Mouse (Mus musculus): ENCODE data around the gene Dapk1. TPM values are rescaled to one million over a fixed set of nuclear protein-coding genes. Genes with fewer than 3 reads are reported as not detected.

The Dapk1 gene
- polyA plus RNA-seq, 1 experiment from 2014 or later, result 35.3 TPM

- no peak overlapping the region for H3K4me2 ChIP-seq (replicated peaks)
- DNase-seq (ENCODE audit: low spot score), result no peak
- 51% methylated on average over 6 of the region's 6 CpGs for WGBS
- no peak overlapping the region for H3K9ac ChIP-seq
- ATAC-seq (ENCODE audit: low FRiP score), result no peak
- H3K4me3 ChIP-seq (replicated peaks; ENCODE audit: low read length), result no peak overlapping the region
- no peak overlapping the region for H3K27ac ChIP-seq
- H3K27me3 ChIP-seq (ENCODE audit: control insufficient read depth, insufficient read depth, low read length), result no peaks in the 10 kb centered on the region
- 0 out of 2 replicates have a peak, but pooled peaks cover 6% of the 10 kb centered on the region for H3K4me1 ChIP-seq (replicated peaks; ENCODE audit: control insufficient read depth, insufficient read depth, low read length)
- no peaks in the 10 kb centered on the region; the same call in 1 of the 2 replicates for H3K36me3 ChIP-seq (replicated peaks; ENCODE audit: control insufficient read depth, insufficient read depth)
- H3K9me3 ChIP-seq (ENCODE audit: control insufficient read depth, low read length), result no peaks in the 10 kb centered on the region
These were observed 107.4 kb downstream of the Dapk1 start for GRCm38 (mm10) chr13:60709136-60709535.

DNA sequence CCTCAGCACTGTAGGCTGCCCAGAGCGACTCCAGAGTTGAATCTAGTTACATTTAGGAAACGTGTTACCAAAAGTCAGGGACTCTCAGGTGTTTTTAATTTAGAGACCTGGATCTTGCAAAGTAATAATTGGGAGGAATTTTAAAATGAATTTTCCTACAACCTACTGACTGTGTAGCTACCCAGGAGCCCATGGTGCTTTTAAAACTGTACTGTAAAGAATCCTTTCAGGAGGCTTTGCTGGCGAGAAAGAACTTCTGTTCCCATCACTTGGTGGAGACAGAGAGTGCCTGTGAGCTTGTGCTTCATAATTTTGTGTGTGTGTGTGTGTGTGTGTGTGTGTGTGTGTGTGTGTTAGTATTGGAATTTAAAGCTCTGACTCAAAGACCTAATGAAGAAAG is 109.2 kb downstream of the Dapk1 start:
- ATAC-seq (ENCODE audit: low FRiP score) (no peak), DNase-seq (ENCODE audit: low spot score) (no peak)
- Histone ChIP-seq H3K4me2 (replicated peaks) (no peak overlapping the region), H3K27ac (no peak overlapping the region), H3K9ac (no peak overlapping the region), H3K36me3 (replicated peaks; ENCODE audit: control insufficient read depth, insufficient read depth) (no peaks in the 10 kb centered on the region), H3K4me3 (replicated peaks; ENCODE audit: low read length) (no peak overlapping the region), H3K4me1 (replicated peaks; ENCODE audit: control insufficient read depth, insufficient read depth, low read length) (0 out of 2 replicates have a peak, but pooled peaks cover 6% of the 10 kb centered on the region), H3K27me3 (ENCODE audit: control insufficient read depth, insufficient read depth, low read length) (no peaks in the 10 kb centered on the region), H3K9me3 (ENCODE audit: control insufficient read depth, low read length) (no peaks in the 10 kb centered on the region)
- WGBS, result 75% methylated on average over 3 of the region's 3 CpGs

DNA sequence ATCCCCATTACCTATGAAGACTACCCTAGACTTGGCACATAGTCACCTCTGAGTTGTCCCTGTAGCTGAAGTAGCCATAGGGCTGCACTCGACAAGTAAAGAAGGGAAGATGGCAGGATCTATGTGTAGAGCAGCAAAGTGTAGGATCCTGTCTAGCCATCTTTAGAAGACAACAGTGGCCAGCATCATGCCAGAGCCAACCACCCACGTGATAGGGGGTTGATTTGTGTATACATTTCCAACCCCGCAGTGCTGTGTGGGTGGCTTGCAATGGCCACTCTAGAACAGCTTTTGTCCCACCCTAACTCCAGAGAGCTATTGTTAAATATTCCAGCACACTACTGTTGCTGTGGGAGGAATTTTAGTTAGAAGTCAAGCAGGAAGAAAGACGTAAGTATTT is 111.8 kb downstream of the Dapk1 start:
- DNase-seq (ENCODE audit: low spot score) (no peak), ATAC-seq (ENCODE audit: low FRiP score) (no peak)
- no peaks in the 10 kb centered on the region for H3K27me3 ChIP-seq (ENCODE audit: control insufficient read depth, insufficient read depth, low read length)
- H3K9me3 ChIP-seq (ENCODE audit: control insufficient read depth, low read length), result no peaks in the 10 kb centered on the region
- H3K9ac ChIP-seq, result no peak overlapping the region
- WGBS, result 84% methylated on average over 4 of the region's 4 CpGs
- no peak overlapping the region for H3K4me2 ChIP-seq (replicated peaks)
- no peak overlapping the region for H3K27ac ChIP-seq
- no peak overlapping the region for H3K4me3 ChIP-seq (replicated peaks; ENCODE audit: low read length)
- H3K36me3 ChIP-seq (replicated peaks; ENCODE audit: control insufficient read depth, insufficient read depth), result peaks cover 24% of the 10 kb centered on the region
- H3K4me1 ChIP-seq (replicated peaks; ENCODE audit: control insufficient read depth, insufficient read depth, low read length), result no peaks in the 10 kb centered on the region

DNA sequence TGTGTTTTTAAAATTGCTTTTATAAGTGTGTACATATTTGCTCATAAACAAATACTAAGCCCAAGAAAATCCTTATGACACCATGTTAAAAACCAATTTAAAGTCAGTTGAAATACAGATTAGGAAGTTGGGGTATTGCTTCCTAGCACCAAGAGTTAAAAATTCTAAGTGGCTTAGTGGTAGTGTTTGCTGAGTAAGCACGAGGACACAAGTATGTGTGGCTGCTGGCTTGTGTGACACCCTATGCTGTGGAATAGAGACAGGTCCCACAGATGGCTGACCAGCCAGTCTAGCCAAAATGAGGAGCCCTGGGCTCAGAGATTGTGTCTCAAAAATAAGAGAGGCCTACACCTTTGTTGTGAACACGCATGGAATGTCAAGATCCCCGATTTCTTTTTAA is 114.4 kb downstream of the Dapk1 start:
- Histone ChIP-seq H3K27ac (no peak overlapping the region), H3K9ac (no peak overlapping the region), H3K4me3 (replicated peaks; ENCODE audit: low read length) (no peak overlapping the region), H3K36me3 (replicated peaks; ENCODE audit: control insufficient read depth, insufficient read depth) (peaks cover 47% of the 10 kb centered on the region), H3K4me1 (replicated peaks; ENCODE audit: control insufficient read depth, insufficient read depth, low read length) (no peaks in the 10 kb centered on the region), H3K27me3 (ENCODE audit: control insufficient read depth, insufficient read depth, low read length) (no peaks in the 10 kb centered on the region), H3K4me2 (replicated peaks) (no peak overlapping the region), H3K9me3 (ENCODE audit: control insufficient read depth, low read length) (no peaks in the 10 kb centered on the region)
- no peak for DNase-seq (ENCODE audit: low spot score)
- WGBS, result 76% methylated on average over 3 of the region's 3 CpGs
- ATAC-seq (ENCODE audit: low FRiP score), result no peak

DNA sequence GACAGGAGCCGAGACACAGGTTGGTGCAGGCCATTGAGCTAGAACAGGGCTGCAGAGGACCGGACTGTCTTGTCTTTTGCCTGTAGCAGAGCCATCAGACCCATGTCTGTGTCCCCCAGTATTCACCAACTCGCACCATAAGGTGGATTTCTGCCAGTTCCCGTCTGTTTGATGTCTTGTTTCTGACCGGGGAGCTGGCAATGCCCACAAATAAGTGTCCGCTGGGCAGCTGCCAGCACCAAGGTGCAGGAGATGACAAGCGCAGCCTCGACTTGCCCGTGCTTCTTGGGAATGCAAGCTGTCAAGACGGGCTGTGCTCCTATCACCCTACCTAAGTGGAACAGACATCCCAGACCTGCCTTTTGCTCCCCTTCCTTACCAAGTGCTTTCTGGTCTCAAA is 115.7 kb downstream of the Dapk1 start:
- H3K9me3 ChIP-seq (ENCODE audit: control insufficient read depth, low read length), result no peaks in the 10 kb centered on the region
- DNase-seq (ENCODE audit: low spot score) (no peak), ATAC-seq (ENCODE audit: low FRiP score) (no peak)
- 84% methylated on average over 10 of the region's 10 CpGs for WGBS
- no peak overlapping the region for H3K9ac ChIP-seq
- no peak overlapping the region for H3K4me3 ChIP-seq (replicated peaks; ENCODE audit: low read length)
- H3K36me3 ChIP-seq (replicated peaks; ENCODE audit: control insufficient read depth, insufficient read depth), result peaks cover 58% of the 10 kb centered on the region
- no peak overlapping the region for H3K27ac ChIP-seq
- H3K4me2 ChIP-seq (replicated peaks), result no peak overlapping the region
- H3K4me1 ChIP-seq (replicated peaks; ENCODE audit: control insufficient read depth, insufficient read depth, low read length), result no peaks in the 10 kb centered on the region
- no peaks in the 10 kb centered on the region for H3K27me3 ChIP-seq (ENCODE audit: control insufficient read depth, insufficient read depth, low read length)

DNA sequence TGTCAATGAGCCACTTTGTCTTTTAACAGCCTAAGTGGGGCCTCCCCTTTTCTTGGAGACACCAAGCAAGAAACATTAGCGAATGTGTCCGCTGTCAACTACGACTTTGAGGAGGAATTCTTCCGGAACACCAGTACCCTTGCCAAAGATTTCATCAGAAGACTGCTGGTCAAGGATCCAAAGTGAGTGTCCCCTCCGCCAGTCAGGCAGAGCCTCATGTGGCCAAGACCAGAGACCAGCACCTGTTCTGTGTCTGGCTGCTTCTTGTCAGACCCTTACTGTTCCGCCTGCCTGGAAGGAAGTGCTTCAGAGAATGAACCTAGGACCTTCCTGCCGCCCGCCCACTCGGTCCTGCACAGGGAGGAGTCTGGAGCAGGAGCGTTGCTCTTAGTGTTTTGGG is 117.8 kb downstream of the Dapk1 start:
- Histone ChIP-seq H3K9ac (no peak overlapping the region), H3K27me3 (ENCODE audit: control insufficient read depth, insufficient read depth, low read length) (no peaks in the 10 kb centered on the region), H3K4me1 (replicated peaks; ENCODE audit: control insufficient read depth, insufficient read depth, low read length) (no peaks in the 10 kb centered on the region), H3K4me3 (replicated peaks; ENCODE audit: low read length) (no peak overlapping the region), H3K9me3 (ENCODE audit: control insufficient read depth, low read length) (no peaks in the 10 kb centered on the region), H3K4me2 (replicated peaks) (no peak overlapping the region), H3K27ac (no peak overlapping the region), H3K36me3 (replicated peaks; ENCODE audit: control insufficient read depth, insufficient read depth) (peaks cover 76% of the 10 kb centered on the region)
- WGBS, result 96% methylated on average over 10 of the region's 10 CpGs
- ATAC-seq (ENCODE audit: low FRiP score), result no peak
- no peak for DNase-seq (ENCODE audit: low spot score)

DNA sequence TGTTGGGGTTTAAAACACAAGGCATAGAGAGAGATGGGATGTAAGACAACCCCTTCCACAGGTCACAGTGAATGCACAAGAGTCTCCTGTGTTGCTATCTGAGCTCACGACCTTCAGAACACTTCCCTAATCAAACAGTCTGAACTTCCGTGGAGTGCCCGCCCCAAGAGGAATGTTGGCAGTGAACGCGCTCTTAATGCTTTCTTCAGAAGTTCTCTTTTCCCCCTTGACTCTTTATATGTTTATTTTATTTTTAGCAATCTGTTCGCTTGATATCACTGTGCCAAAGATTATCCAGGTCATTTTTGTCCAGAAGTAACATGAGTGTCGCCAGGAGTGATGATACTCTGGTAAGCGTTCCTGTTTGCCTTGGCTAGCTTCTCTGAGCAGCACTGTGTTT is 121.0 kb downstream of the Dapk1 start:
- WGBS, result 92% methylated on average over 8 of the region's 8 CpGs
- Histone ChIP-seq H3K4me1 (replicated peaks; ENCODE audit: control insufficient read depth, insufficient read depth, low read length) (no peaks in the 10 kb centered on the region), H3K27me3 (ENCODE audit: control insufficient read depth, insufficient read depth, low read length) (no peaks in the 10 kb centered on the region), H3K9ac (no peak overlapping the region), H3K36me3 (replicated peaks; ENCODE audit: control insufficient read depth, insufficient read depth) (peaks cover 90% of the 10 kb centered on the region), H3K9me3 (ENCODE audit: control insufficient read depth, low read length) (no peaks in the 10 kb centered on the region), H3K27ac (no peak overlapping the region), H3K4me2 (replicated peaks) (no peak overlapping the region), H3K4me3 (replicated peaks; ENCODE audit: low read length) (no peak overlapping the region)
- no peak for ATAC-seq (ENCODE audit: low FRiP score)
- DNase-seq (ENCODE audit: low spot score), result no peak

DNA sequence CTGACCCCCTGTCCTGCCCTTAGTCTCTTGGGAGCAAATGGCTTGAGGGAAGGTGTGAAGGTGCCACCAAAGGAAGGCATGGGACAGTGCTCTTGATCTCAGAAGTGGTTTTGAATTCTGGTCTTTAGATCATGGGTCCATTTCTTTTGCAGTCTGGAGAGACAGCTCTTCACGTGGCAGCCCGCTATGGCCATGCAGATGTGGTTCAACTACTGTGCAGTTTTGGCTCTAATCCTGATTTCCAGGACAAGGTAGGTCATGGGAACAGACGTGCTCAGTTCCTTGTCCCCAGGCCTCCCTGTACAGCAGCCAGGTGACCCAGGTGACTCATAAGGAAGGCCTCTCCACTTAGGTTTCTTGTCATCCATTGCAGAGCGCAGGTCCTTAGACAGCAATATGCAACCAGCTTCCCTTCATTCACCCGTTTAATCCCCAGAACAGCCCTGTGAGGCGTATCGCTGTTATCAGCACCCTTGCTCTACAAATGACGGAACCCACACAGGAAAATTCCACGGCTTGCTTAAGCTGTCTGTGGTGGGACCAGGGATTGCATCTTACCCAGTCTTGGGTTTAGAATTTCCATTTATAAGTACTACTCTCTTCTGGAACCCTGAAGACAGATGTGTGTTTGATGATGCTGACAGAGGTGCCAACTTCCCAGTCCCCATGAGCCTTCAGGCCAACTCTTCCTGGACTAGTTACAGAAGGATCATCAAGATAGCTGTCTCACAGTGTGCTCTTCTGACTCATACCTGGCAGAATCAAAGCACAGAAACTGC is 126.7 kb downstream of the Dapk1 start:
- no peaks in the 10 kb centered on the region for H3K27me3 ChIP-seq (ENCODE audit: control insufficient read depth, insufficient read depth, low read length)
- DNase-seq (ENCODE audit: low spot score) (no peak), ATAC-seq (ENCODE audit: low FRiP score) (no peak)
- H3K4me2 ChIP-seq (replicated peaks), result no peak overlapping the region
- H3K9ac ChIP-seq, result no peak overlapping the region
- H3K4me1 ChIP-seq (replicated peaks; ENCODE audit: control insufficient read depth, insufficient read depth, low read length), result no peaks in the 10 kb centered on the region
- H3K4me3 ChIP-seq (replicated peaks; ENCODE audit: low read length), result no peak overlapping the region
- 95% methylated on average over 9 of the region's 9 CpGs for WGBS
- no peaks in the 10 kb centered on the region for H3K9me3 ChIP-seq (ENCODE audit: control insufficient read depth, low read length)
- H3K27ac ChIP-seq, result no peak overlapping the region
- H3K36me3 ChIP-seq (replicated peaks; ENCODE audit: control insufficient read depth, insufficient read depth), result peaks cover 90% of the 10 kb centered on the region

DNA sequence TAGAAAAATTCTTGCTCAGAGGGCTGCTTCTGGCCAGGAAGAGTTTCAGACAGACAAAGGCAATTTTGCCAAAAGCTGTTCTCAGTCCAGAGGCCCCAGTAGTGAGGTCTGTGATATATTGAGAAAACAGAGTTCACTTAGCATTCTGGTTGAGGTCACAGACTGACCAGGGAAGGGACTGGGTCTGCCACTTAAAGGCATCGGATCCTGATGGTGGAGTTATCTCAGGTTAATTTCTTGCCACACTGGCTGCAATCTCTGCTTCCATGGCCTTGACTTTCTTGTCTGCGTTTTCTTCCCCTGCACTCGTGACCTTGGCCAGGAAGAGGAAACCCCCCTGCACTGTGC is 127.3 kb downstream of the Dapk1 start:
- Histone ChIP-seq H3K4me1 (replicated peaks; ENCODE audit: control insufficient read depth, insufficient read depth, low read length) (no peaks in the 10 kb centered on the region), H3K36me3 (replicated peaks; ENCODE audit: control insufficient read depth, insufficient read depth) (peaks cover 88% of the 10 kb centered on the region), H3K9ac (no peak overlapping the region), H3K27me3 (ENCODE audit: control insufficient read depth, insufficient read depth, low read length) (no peaks in the 10 kb centered on the region), H3K4me3 (replicated peaks; ENCODE audit: low read length) (no peak overlapping the region), H3K9me3 (ENCODE audit: control insufficient read depth, low read length) (no peaks in the 10 kb centered on the region), H3K4me2 (replicated peaks) (no peak overlapping the region), H3K27ac (no peak overlapping the region)
- ATAC-seq (ENCODE audit: low FRiP score) (no peak), DNase-seq (ENCODE audit: low spot score) (no peak)
- 74% methylated on average over 3 of the region's 3 CpGs for WGBS

GRCm38 (mm10) chr13:60730587-60730986 is 128.8 kb downstream of the Dapk1 start:
- Histone ChIP-seq H3K27ac (no peak overlapping the region), H3K4me2 (replicated peaks) (no peak overlapping the region), H3K9me3 (ENCODE audit: control insufficient read depth, low read length) (no peaks in the 10 kb centered on the region), H3K36me3 (replicated peaks; ENCODE audit: control insufficient read depth, insufficient read depth) (peaks cover 84% of the 10 kb centered on the region), H3K4me1 (replicated peaks; ENCODE audit: control insufficient read depth, insufficient read depth, low read length) (no peaks in the 10 kb centered on the region), H3K4me3 (replicated peaks; ENCODE audit: low read length) (no peak overlapping the region), H3K27me3 (ENCODE audit: control insufficient read depth, insufficient read depth, low read length) (no peaks in the 10 kb centered on the region), H3K9ac (no peak overlapping the region)
- WGBS, result 94% methylated on average over 7 of the region's 7 CpGs
- no peak for ATAC-seq (ENCODE audit: low FRiP score)
- DNase-seq (ENCODE audit: low spot score), result no peak

Measured in hindbrain, embryonic 14.5 days (tissue).